Mouse (Mus musculus) embryo, embryonic 9.5 days (tissue): ENCODE measurements around the gene Slc2a8.
"Not testable (repeated sequence)": the region's sequence is repeated elsewhere in the genome, so short reads cannot be mapped to it uniquely, and the experiment has no call there.

Experiments used
- DNase-seq: peaks from one replicate; pipeline ENCODE4 v3.0.0-alpha.2; 2017; ENCODE audit errors: extremely low spot score

Slc2a8 gene

GRCm38 (mm10) chr2:32981725-32982271 lies at the start of gene Slc2a8:
TSS of gene Slc2a8 (minus strand) at chr2:32982083.
- peak; percentile 92 for DNase-seq

GRCm38 (mm10) chr2:33025040-33025439 lies 43.2 kb upstream of the Slc2a8 start:
- DNase-seq, result no peak

GRCm38 (mm10) chr2:33024564-33024963 lies 42.7 kb upstream of the Slc2a8 start:
- no peak for DNase-seq

- no peak for DNase-seq
Observed at GRCm38 (mm10) chr2:33022846-33023245, 41.0 kb upstream of the Slc2a8 start.

GRCm38 (mm10) chr2:33018026-33018425 lies 36.1 kb upstream of the Slc2a8 start:
- peak; percentile 65 for DNase-seq

- DNase-seq, result no peak
Observed at GRCm38 (mm10) chr2:33017191-33017590, 35.3 kb upstream of the Slc2a8 start.

GRCm38 (mm10) chr2:33014877-33015276 lies 33.0 kb upstream of the Slc2a8 start:
- no peak for DNase-seq

- DNase-seq, result not testable (repeated sequence)
Observed at GRCm38 (mm10) chr2:33009055-33009454, 27.2 kb upstream of the Slc2a8 start.

GRCm38 (mm10) chr2:33005041-33005440 lies 23.2 kb upstream of the Slc2a8 start:
- DNase-seq, result no peak

GRCm38 (mm10) chr2:33002144-33002543 lies 20.3 kb upstream of the Slc2a8 start:
- no peak for DNase-seq

GRCm38 (mm10) chr2:32999752-33000151 lies 17.9 kb upstream of the Slc2a8 start:
- DNase-seq, result no peak

- DNase-seq, result no peak
Observed at GRCm38 (mm10) chr2:32997792-32998191, 15.9 kb upstream of the Slc2a8 start.

- no peak for DNase-seq
Observed at GRCm38 (mm10) chr2:32997081-32997480, 15.2 kb upstream of the Slc2a8 start.

GRCm38 (mm10) chr2:32992130-32992529 lies 10.2 kb upstream of the Slc2a8 start:
- DNase-seq, result no peak

- no peak for DNase-seq
Observed at GRCm38 (mm10) chr2:32990167-32990832, 8.4 kb upstream of the Slc2a8 start.

- DNase-seq, result no peak
Observed at GRCm38 (mm10) chr2:32989376-32989775, 7.5 kb upstream of the Slc2a8 start.

GRCm38 (mm10) chr2:32985844-32986243 lies 4.0 kb upstream of the Slc2a8 start:
- no peak for DNase-seq

GRCm38 (mm10) chr2:32983617-32984016 lies 1.7 kb upstream of the Slc2a8 start:
- no peak for DNase-seq

GRCm38 (mm10) chr2:32982700-32983099 lies 817 bp upstream of the Slc2a8 start:
- DNase-seq, result peak; percentile 17

GRCm38 (mm10) chr2:32981281-32981680 lies 602 bp downstream of the Slc2a8 start:
- no peak for DNase-seq

GRCm38 (mm10) chr2:32979675-32980074 lies 2.2 kb downstream of the Slc2a8 start:
- no peak for DNase-seq

GRCm38 (mm10) chr2:32978675-32979074 lies 3.2 kb downstream of the Slc2a8 start:
- DNase-seq, result no peak

GRCm38 (mm10) chr2:32977114-32977513 lies 4.8 kb downstream of the Slc2a8 start:
- DNase-seq, result no peak

GRCm38 (mm10) chr2:32974216-32974615 lies 7.7 kb downstream of the Slc2a8 start:
- DNase-seq, result no peak
